In the genomic region with DNA sequence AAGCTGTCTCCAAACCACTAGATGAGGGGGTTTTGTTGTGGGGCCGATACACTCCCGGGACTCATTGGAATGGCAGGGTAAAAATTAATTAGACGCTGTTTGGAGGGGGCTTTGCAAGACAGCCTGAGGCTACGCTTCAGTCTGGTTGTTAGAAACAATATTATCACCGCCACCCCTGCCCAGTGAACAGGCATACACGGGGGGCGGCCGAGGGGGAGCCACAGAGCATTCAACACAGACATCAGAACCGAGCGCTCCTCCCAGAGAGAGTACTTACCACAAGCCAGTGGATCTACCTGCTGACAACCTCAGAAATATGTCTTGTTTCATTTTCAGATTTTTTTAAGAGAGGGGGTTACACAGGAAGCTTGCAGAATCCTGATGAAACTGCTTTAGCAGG, we compare ENCODE assay signal across 18 mouse cellular contexts.
A peak's percentile ranks its signal among the peaks of the same experiment; 100 is the strongest.
DNase-seq lines count a peak whose midpoint lies in the region; ATAC-seq and TF ChIP-seq lines count a peak whose summit lies in the region.
"Had no signal": no experiment of that assay in that cellular context is flagged by ENCODE, and none has a peak within 500 bp of the region (broad histone marks: within the 10 kb centered on the region; RNA-seq: fewer than 3 reads in every experiment).

No protein-coding gene starts in this region.

- H3K36me3 ChIP-seq in heart, embryonic 12.5 days, result no peaks in the 10 kb centered on the region
- no peaks in the 10 kb centered on the region for H3K36me3 ChIP-seq in forebrain, embryonic 14.5 days (ENCODE audit: control insufficient read depth, insufficient read depth, low read length)
- H3K36me3 ChIP-seq in midbrain, embryonic 14.5 days (ENCODE audit: control insufficient read depth, insufficient read depth, low read length), result no peaks in the 10 kb centered on the region
- H3K36me3 ChIP-seq: embryonic facial prominence, embryonic 15.5 days; heart, embryonic 13.5 days; liver, embryonic 15.5 days; neural tube, embryonic 12.5 days; stomach, embryonic 15.5 days had no signal

- H3K4me1 ChIP-seq in heart, embryonic 12.5 days (replicated peaks), result 0 out of 2 replicates have a peak, but pooled peaks cover 6% of the 10 kb centered on the region
- peaks cover 5% of the 10 kb centered on the region; the same call in 1 of the 2 replicates for H3K4me1 ChIP-seq in forebrain, embryonic 14.5 days (ENCODE audit: control insufficient read depth, insufficient read depth, low read length)
- H3K4me1 ChIP-seq in midbrain, embryonic 14.5 days (ENCODE audit: control insufficient read depth, insufficient read depth, low read length), result peaks cover 13% of the 10 kb centered on the region; the same call in 1 of the 2 replicates
- H3K4me1 ChIP-seq: stomach, embryonic 15.5 days had no signal

- H3K27me3 ChIP-seq in heart, embryonic 12.5 days (replicated peaks), result peaks cover 7% of the 10 kb centered on the region
- no peaks in the 10 kb centered on the region for H3K27me3 ChIP-seq in forebrain, embryonic 14.5 days (replicated peaks; ENCODE audit: control insufficient read depth, insufficient read depth, low read length)
- no peaks in the 10 kb centered on the region for H3K27me3 ChIP-seq in midbrain, embryonic 14.5 days (ENCODE audit: control insufficient read depth, insufficient read depth, low read length)
- H3K27me3 ChIP-seq: liver, embryonic 15.5 days; neural tube, embryonic 12.5 days; stomach, embryonic 15.5 days had no signal

- peak; percentile 46 for DNase-seq in heart, adult 11 months
- peak; percentile 72 for DNase-seq in brain, embryonic 14.5 days (ENCODE audit: low read depth)
- DNase-seq in forebrain, embryonic 14.5 days (ENCODE audit: low spot score), result no peak
- peak; percentile 73 for DNase-seq in midbrain, embryonic 14.5 days
- no peak for DNase-seq in cerebellum, adult 9-11 months
- no peak for DNase-seq in kidney, adult 18-20 months
- DNase-seq: cerebellum, adult 11 months; cerebellum, postnatal 36 days; heart, postnatal 4 days; kidney, adult 11 months; kidney, postnatal 25 days; lung, postnatal 14 days had no signal

- WGBS in heart, embryonic 12.5 days, result 71% methylated on average over 10 of the region's 10 CpGs
- 17% methylated on average over 10 of the region's 10 CpGs for WGBS in forebrain, embryonic 14.5 days
- WGBS in midbrain, embryonic 14.5 days, result 31% methylated on average over 10 of the region's 10 CpGs

- no peak for TF ChIP-seq CTCF in brain, embryonic 14.5 days (IDR thresholded peaks at IDR 0.05; ENCODE audit: borderline replicate concordance, extremely low read depth, insufficient read depth, insufficient read length)

- no peak for ATAC-seq in heart, embryonic 12.5 days (ENCODE audit: insufficient number of reproducible peaks, low FRiP score)
- no peak for ATAC-seq in forebrain, embryonic 14.5 days
- ATAC-seq in midbrain, embryonic 14.5 days (ENCODE audit: low FRiP score, low TSS enrichment), result 0 out of 2 replicates have a peak, but pooled peaks have one; percentile 58

- no peaks in the 10 kb centered on the region for H3K9me3 ChIP-seq in heart, embryonic 12.5 days (replicated peaks)
- H3K9me3 ChIP-seq in forebrain, embryonic 14.5 days (replicated peaks; ENCODE audit: control insufficient read depth, low read length), result no peaks in the 10 kb centered on the region
- H3K9me3 ChIP-seq in midbrain, embryonic 14.5 days (ENCODE audit: control insufficient read depth, low read length), result no peaks in the 10 kb centered on the region
- H3K9me3 ChIP-seq: embryonic facial prominence, embryonic 15.5 days; heart, embryonic 13.5 days; liver, embryonic 15.5 days; neural tube, embryonic 12.5 days; stomach, embryonic 15.5 days had no signal

- no peak overlapping the region for H3K27ac ChIP-seq in heart, embryonic 12.5 days (ENCODE audit: poor library complexity, severe bottlenecking)
- peak overlapping the region; percentile 21; the same call in 1 of the 2 replicates for H3K27ac ChIP-seq in forebrain, embryonic 14.5 days (ENCODE audit: low read depth, low read length)
- peak overlapping the region; percentile 67 for H3K27ac ChIP-seq in midbrain, embryonic 14.5 days (replicated peaks; ENCODE audit: low read depth, low read length)
- H3K27ac ChIP-seq: embryonic facial prominence, embryonic 15.5 days; heart, embryonic 13.5 days; liver, embryonic 15.5 days; neural tube, embryonic 12.5 days; stomach, embryonic 15.5 days had no signal

- no peak for TF ChIP-seq POLR2A in brain, embryonic 14.5 days (IDR thresholded peaks at IDR 0.05; ENCODE audit: borderline replicate concordance, extremely low read depth, insufficient read depth, insufficient read length, poor library complexity, severe bottlenecking)

- H3K9ac ChIP-seq in heart, embryonic 12.5 days, result no peak overlapping the region
- no peak overlapping the region for H3K9ac ChIP-seq in forebrain, embryonic 14.5 days (ENCODE audit: low read length)
- H3K9ac ChIP-seq in midbrain, embryonic 14.5 days (replicated peaks; ENCODE audit: low read length), result 0 out of 2 replicates have a peak overlapping the region, but pooled peaks have one; percentile 16
- H3K9ac ChIP-seq: embryonic facial prominence, embryonic 15.5 days; heart, embryonic 13.5 days; liver, embryonic 15.5 days; neural tube, embryonic 12.5 days; stomach, embryonic 15.5 days had no signal

- no peak overlapping the region for H3K4me3 ChIP-seq in heart, embryonic 12.5 days
- no peak overlapping the region for H3K4me3 ChIP-seq in forebrain, embryonic 14.5 days (ENCODE audit: low read depth, low read length)
- no peak overlapping the region for H3K4me3 ChIP-seq in midbrain, embryonic 14.5 days (replicated peaks; ENCODE audit: low read depth, low read length)
- H3K4me3 ChIP-seq: embryonic facial prominence, embryonic 15.5 days; heart, embryonic 13.5 days; liver, embryonic 15.5 days; neural tube, embryonic 12.5 days; stomach, embryonic 15.5 days had no signal

- no peak overlapping the region for H3K4me2 ChIP-seq in heart, embryonic 12.5 days
- H3K4me2 ChIP-seq in forebrain, embryonic 14.5 days (ENCODE audit: low read length), result no peak overlapping the region
- H3K4me2 ChIP-seq in midbrain, embryonic 14.5 days (ENCODE audit: low read length), result peak overlapping the region; percentile 14; the same call in 1 of the 2 replicates
- H3K4me2 ChIP-seq: embryonic facial prominence, embryonic 15.5 days; heart, embryonic 13.5 days; liver, embryonic 15.5 days; neural tube, embryonic 12.5 days; stomach, embryonic 15.5 days had no signal

Comparison
In these comparisons a context has a peak if more than half of its experiments do, and no peak if none do; other contexts are left out.
1. DNase-seq: peak in heart, adult 11 months (single experiment), brain, embryonic 14.5 days (single experiment) and midbrain, embryonic 14.5 days (single experiment); none in forebrain, embryonic 14.5 days (single experiment), cerebellum, adult 9-11 months (single experiment) and kidney, adult 18-20 months (single experiment).